Comparison of ENCODE assay signal across 16 mouse cellular contexts in the genomic region with DNA sequence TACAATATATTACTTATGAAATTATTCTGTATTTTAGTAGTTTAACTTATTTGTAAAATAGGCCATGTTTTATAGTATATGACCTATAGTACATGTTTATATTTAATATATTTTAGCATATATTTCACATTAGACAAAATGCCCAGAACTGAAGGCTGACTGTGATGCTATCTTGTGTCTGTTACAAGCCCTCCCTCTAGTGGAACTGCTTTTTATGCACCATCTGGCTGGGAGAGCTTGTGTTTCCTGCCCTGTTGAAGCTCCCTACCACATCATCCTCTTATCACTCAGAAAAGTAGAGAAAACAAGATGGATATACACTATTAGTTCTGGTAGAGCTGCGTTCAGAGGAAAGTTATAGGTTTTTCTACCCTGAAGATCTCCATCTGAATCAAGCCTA.
DNase-seq lines count a peak whose midpoint lies in the region; ATAC-seq and TF ChIP-seq lines count a peak whose summit lies in the region.
"Had no signal": no experiment of that assay in that cellular context is flagged by ENCODE, and none has a peak within 500 bp of the region (broad histone marks: within the 10 kb centered on the region; RNA-seq: fewer than 3 reads in every experiment).

No protein-coding gene starts in this region.

- H3K27ac ChIP-seq in heart, adult 2 months, result no peak overlapping the region
- H3K27ac ChIP-seq in midbrain, embryonic 14.5 days (replicated peaks; ENCODE audit: low read depth, low read length), result no peak overlapping the region
- H3K27ac ChIP-seq in midbrain, embryonic 16.5 days (ENCODE audit: low read length), result no peak overlapping the region
- H3K27ac ChIP-seq: heart, embryonic 13.5 days; limb, embryonic 12.5 days; neural tube, embryonic 12.5 days had no signal

- no peak overlapping the region for H3K4me2 ChIP-seq in midbrain, embryonic 14.5 days (ENCODE audit: low read length)
- H3K4me2 ChIP-seq in midbrain, embryonic 16.5 days (ENCODE audit: low read length), result no peak overlapping the region
- H3K4me2 ChIP-seq: heart, embryonic 13.5 days; limb, embryonic 12.5 days; neural tube, embryonic 12.5 days had no signal

- H3K4me1 ChIP-seq in heart, adult 2 months (ENCODE audit: control insufficient read depth, insufficient read depth, low read length), result no peaks in the 10 kb centered on the region
- no peaks in the 10 kb centered on the region for H3K4me1 ChIP-seq in midbrain, embryonic 14.5 days (ENCODE audit: control insufficient read depth, insufficient read depth, low read length)
- H3K4me1 ChIP-seq in midbrain, embryonic 16.5 days (ENCODE audit: control insufficient read depth, insufficient read depth, low read length), result no peaks in the 10 kb centered on the region
- H3K4me1 ChIP-seq: heart, embryonic 13.5 days; limb, embryonic 12.5 days; neural tube, embryonic 12.5 days had no signal

- no peak for DNase-seq in heart, adult 2 months
- DNase-seq in heart, postnatal 4 days, result no peak
- DNase-seq in midbrain, embryonic 14.5 days, result peak; percentile 37
- peak; percentile 38 for DNase-seq in R1 (ENCODE audit: low read depth, low spot score)
- peak; percentile 34 for DNase-seq in layer of hippocampus, adult 9-11 months
- no peak for DNase-seq in thymus, postnatal 25 days
- DNase-seq in kidney, adult 9 months, result no peak
- DNase-seq: gastrocnemius, postnatal 14 days; kidney, postnatal 36 days; liver, postnatal 0 days; right cerebral cortex, postnatal 14 days had no signal

- no peaks in the 10 kb centered on the region for H3K9me3 ChIP-seq in midbrain, embryonic 14.5 days (ENCODE audit: control insufficient read depth, low read length)
- H3K9me3 ChIP-seq in midbrain, embryonic 16.5 days (replicated peaks; ENCODE audit: control insufficient read depth, low read length, poor library complexity, severe bottlenecking), result no peaks in the 10 kb centered on the region
- H3K9me3 ChIP-seq: heart, embryonic 13.5 days; limb, embryonic 12.5 days; neural tube, embryonic 12.5 days had no signal

- WGBS in heart, adult 2 months, result 36% methylated on average over 1 of the region's 1 CpGs
- 69% methylated on average over 1 of the region's 1 CpGs for WGBS in midbrain, embryonic 14.5 days
- 69% methylated on average over 1 of the region's 1 CpGs for WGBS in midbrain, embryonic 16.5 days

- ATAC-seq in midbrain, embryonic 14.5 days (ENCODE audit: low FRiP score, low TSS enrichment), result no peak
- ATAC-seq in midbrain, embryonic 16.5 days, result no peak
- ATAC-seq: hindbrain, embryonic 16.5 days; liver, postnatal 0 days had no signal

- intact Hi-C loops in heart, adult 2 months (cut with DNase I), result no loop called here

- no peak for TF ChIP-seq POLR2A in heart, adult 2 months (IDR thresholded peaks at IDR 0.05; ENCODE audit: insufficient read depth, low read depth, low read length)

- H3K27me3 ChIP-seq in heart, adult 2 months (ENCODE audit: control insufficient read depth, insufficient read depth, low read length), result no peaks in the 10 kb centered on the region
- no peaks in the 10 kb centered on the region for H3K27me3 ChIP-seq in midbrain, embryonic 14.5 days (ENCODE audit: control insufficient read depth, insufficient read depth, low read length)
- no peaks in the 10 kb centered on the region for H3K27me3 ChIP-seq in midbrain, embryonic 16.5 days (ENCODE audit: control insufficient read depth, insufficient read depth, low read depth, low read length)
- H3K27me3 ChIP-seq: heart, embryonic 13.5 days; limb, embryonic 12.5 days; neural tube, embryonic 12.5 days had no signal

- no peak overlapping the region for H3K4me3 ChIP-seq in heart, adult 2 months
- H3K4me3 ChIP-seq in midbrain, embryonic 14.5 days (replicated peaks; ENCODE audit: low read depth, low read length), result no peak overlapping the region
- H3K4me3 ChIP-seq in midbrain, embryonic 16.5 days (ENCODE audit: low read depth, low read length), result no peak overlapping the region
- H3K4me3 ChIP-seq: heart, embryonic 13.5 days; limb, embryonic 12.5 days; neural tube, embryonic 12.5 days had no signal

- H3K9ac ChIP-seq in heart, adult 2 months (ENCODE audit: low read depth, low read length), result no peak overlapping the region
- no peak overlapping the region for H3K9ac ChIP-seq in midbrain, embryonic 14.5 days (replicated peaks; ENCODE audit: low read length)
- no peak overlapping the region for H3K9ac ChIP-seq in midbrain, embryonic 16.5 days (ENCODE audit: low read depth, low read length)
- H3K9ac ChIP-seq: heart, embryonic 13.5 days; limb, embryonic 12.5 days; liver, postnatal 0 days; neural tube, embryonic 12.5 days had no signal

- H3K36me3 ChIP-seq in heart, adult 2 months (ENCODE audit: control insufficient read depth, insufficient read depth, low read length), result no peaks in the 10 kb centered on the region
- H3K36me3 ChIP-seq in midbrain, embryonic 14.5 days (ENCODE audit: control insufficient read depth, insufficient read depth, low read length), result no peaks in the 10 kb centered on the region
- no peaks in the 10 kb centered on the region for H3K36me3 ChIP-seq in midbrain, embryonic 16.5 days (ENCODE audit: control insufficient read depth, insufficient read depth, low read length)
- H3K36me3 ChIP-seq: heart, embryonic 13.5 days; limb, embryonic 12.5 days; neural tube, embryonic 12.5 days had no signal

- no peaks in the 10 kb centered on the region for H3K79me2 ChIP-seq in heart, adult 2 months (replicated peaks; ENCODE audit: control insufficient read depth, insufficient read depth, low read length)

- no peak for TF ChIP-seq EP300 in heart, adult 2 months (IDR thresholded peaks at IDR 0.05; ENCODE audit: insufficient read depth, low read depth, low read length)

- TF ChIP-seq CTCF in heart, adult 2 months (IDR thresholded peaks at IDR 0.05), result 0 out of 2 replicates have a peak, but pooled peaks have one; percentile 5

Comparison
In these comparisons a context has a peak if more than half of its experiments do, and no peak if none do; other contexts are left out.
1. DNase-seq: peak in midbrain, embryonic 14.5 days (single experiment), R1 (single experiment) and layer of hippocampus, adult 9-11 months (single experiment); none in heart, adult 2 months (0 of 2), heart, postnatal 4 days (single experiment), thymus, postnatal 25 days (single experiment) and kidney, adult 9 months (single experiment).